Mouse (Mus musculus) testis, adult 2 months (tissue): ENCODE results near the gene Clcf1.

Experiments
- CTCF ChIP-seq: fragments of 200-500 bp; IDR thresholded peaks from 2 replicates; pipeline ENCODE4 v1.5.1; 2012; ENCODE audit warnings: low read depth, mild to moderate bottlenecking, inconsistent platforms, low read length, moderate library complexity; ENCODE audit not compliant: control insufficient read depth, insufficient read depth, insufficient replicate concordance
- POLR2A ChIP-seq: fragments of 200-500 bp; IDR thresholded peaks from 2 replicates; pipeline ENCODE4 v1.6.1; 2012; ENCODE audit warnings: low read depth, mild to moderate bottlenecking, inconsistent platforms, low read length, moderate library complexity; ENCODE audit not compliant: control insufficient read depth

DNA sequence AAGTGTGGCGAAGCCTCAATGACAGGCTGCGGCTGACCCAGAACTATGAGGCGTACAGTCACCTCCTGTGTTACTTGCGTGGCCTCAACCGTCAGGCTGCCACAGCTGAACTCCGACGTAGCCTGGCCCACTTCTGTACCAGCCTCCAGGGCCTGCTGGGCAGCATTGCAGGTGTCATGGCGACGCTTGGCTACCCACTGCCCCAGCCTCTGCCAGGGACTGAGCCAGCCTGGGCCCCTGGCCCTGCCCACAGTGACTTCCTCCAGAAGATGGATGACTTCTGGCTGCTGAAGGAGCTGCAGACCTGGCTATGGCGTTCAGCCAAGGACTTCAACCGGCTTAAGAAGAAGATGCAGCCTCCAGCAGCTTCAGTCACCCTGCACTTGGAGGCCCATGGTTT lies 8.1 kb downstream of the Clcf1 start:
- no peak for TF ChIP-seq CTCF
- TF ChIP-seq POLR2A, result no peak
